Mouse (Mus musculus) WW6 (cell line): ENCODE measurements around the gene Map4k2.

Experiments
- DNase-seq: peaks from one replicate; pipeline ENCODE4 v3.0.0-alpha.2; 2013; ENCODE audit warnings: low read depth, low spot score

Gene Map4k2

DNA sequence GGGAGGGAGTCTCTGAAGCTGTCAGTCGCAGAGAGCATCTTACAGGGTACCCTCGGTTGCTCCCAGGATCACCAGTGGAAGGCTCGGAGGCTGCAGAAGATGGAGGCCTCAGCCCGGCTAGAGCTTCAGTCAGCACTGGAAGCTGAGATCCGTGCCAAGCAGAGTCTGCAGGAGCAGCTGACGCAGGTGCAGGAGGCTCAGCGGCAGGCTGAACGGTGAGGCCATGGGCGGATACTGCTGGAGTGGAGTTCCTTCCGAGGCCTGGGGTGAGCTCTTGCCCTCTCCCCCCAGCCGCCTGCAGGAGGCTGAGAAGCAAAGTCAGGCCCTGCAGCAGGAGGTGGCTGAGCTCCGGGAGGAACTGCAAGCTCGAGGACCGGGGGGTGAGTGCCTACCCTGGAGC lies 25.4 kb upstream of the Map4k2 start:
- no peak for DNase-seq

DNA sequence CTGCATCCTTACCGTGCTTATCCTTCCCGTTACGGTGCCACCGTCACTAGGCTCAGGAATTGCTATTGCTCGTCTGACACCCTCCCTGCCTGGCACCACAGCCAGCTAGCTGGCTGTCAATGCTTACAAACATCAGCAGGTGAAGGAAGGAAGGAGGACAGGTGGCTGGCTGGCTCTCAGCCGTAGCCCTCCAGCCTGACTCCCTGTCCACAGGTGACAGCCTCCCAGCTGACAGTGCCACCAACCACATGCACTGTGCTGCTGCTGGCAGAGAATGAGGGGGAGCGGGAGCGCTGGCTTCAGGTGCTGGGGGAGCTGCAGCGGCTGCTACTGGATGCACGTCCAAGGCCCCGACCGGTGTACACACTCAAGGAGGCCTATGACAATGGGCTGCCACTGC lies 22.8 kb upstream of the Map4k2 start:
- DNase-seq, result no peak

DNA sequence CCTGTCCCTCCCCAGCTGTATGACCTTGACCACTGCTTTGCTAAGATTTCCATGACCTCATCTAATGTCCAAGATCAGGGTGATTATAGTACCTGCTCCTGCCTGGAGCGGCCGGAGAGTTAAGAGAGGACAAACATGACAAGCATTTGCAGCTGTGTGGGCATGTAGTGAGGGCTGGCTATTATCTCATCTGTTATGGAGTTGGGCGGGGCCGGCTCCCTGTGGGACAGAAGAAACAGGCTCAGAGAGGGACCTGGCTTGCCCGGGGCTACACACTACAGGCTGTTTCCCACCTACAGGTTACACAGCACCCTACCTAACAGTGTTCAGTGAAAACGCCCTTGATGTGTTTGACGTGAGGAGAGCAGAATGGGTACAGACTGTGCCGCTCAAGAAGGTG lies 19.6 kb upstream of the Map4k2 start:
- DNase-seq, result no peak

DNA sequence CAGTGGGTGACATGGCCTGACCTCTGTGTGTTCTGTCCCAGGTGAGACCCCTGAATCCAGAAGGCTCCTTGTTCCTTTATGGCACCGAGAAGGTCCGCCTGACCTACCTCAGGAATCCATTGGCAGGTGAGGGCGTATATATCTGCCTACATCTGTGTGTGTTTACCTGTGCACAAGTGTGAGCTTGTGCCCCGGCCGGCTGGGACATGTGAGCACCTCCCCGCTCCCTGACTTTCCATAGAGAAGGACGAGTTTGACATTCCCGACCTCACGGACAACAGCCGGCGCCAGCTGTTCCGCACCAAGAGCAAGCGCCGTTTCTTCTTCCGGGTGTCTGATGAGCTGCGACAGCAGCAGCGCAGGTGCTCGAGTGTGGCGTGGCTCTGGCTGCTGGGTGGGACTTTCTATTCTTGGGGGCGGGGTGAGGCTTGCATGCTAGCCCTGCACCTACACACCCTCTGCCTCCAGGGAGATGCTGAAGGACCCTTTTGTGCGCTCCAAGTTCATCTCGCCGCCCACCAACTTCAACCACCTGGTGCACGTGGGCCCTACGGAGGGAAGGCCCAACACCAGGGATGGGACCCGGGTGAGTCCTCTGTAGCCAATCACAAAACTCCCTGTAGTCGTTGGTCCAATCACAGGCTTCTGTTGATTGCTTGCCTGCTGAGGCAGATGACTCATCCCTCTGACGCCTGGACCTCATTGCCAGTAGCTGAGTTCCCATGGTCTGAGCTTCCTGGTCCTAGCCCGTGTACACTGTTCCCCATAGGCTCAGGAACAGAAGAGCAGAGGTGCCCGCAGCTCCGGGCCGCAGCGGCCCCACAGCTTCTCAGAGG lies 18.9 kb upstream of the Map4k2 start:
- DNase-seq, result peak; percentile 65

DNA sequence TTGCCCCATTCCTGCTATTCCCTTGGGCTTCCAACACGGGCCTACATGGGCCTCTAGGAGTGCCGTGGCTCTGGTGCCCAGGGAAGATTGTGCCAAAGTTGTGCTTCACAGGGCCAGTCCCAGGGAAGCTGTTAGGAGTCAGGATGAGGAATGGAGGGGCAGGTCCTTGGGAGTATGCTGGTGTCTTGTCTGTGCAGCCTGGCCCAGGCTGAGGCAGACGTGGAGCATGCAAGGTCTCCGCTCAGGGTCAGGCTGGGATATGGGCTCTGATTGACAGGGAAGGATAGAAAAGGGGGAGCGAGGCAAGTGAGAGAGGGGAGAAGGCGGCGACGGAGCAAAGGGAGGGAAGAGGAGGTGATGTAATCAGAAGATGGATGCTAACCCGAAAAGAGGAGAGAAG lies 16.2 kb upstream of the Map4k2 start:
- DNase-seq, result no peak

- no peak for DNase-seq
These were observed 9.8 kb upstream of the Map4k2 start for GRCm38 (mm10) chr19:6331178-6331577.

DNA sequence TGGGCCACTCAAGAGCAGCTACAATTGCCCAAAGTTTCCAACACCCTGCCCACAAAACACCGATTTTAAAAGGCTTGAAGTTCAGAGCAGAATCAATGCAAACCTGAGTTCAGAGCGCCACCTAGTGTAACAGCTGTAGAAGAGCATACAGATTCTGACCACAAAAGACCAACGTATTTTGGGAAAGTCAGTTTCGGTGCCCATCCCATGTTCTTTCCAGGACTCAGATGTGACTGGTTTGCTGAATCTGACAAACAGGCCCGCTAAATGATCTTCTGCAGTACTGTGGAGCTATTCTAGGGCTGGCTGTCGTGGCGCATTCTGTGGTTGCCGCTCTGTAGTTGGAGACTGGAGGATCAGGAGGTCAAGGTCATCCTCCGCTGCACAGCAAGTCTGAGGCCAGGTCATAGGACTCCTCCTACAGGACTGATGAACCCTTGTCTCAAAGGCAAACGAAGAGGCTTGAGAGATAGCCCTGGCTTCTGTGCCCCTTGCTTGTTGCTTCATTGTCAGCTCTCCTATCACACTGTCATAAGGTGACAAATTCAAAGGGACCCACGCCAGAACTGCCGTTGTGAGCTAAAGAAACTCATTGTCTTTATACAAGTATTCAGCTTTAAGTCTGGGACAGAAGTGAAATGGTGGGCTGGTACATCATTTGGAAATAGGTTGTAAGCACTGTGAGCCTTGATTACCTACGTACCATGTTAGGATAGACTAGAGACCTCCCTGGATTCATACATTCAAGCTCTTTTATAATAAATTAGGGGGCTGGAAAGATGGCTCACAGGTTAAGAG lies 9.0 kb upstream of the Map4k2 start:
- DNase-seq, result no peak

- DNase-seq, result no peak
These were observed 7.0 kb upstream of the Map4k2 start for GRCm38 (mm10) chr19:6333761-6334595.

DNA sequence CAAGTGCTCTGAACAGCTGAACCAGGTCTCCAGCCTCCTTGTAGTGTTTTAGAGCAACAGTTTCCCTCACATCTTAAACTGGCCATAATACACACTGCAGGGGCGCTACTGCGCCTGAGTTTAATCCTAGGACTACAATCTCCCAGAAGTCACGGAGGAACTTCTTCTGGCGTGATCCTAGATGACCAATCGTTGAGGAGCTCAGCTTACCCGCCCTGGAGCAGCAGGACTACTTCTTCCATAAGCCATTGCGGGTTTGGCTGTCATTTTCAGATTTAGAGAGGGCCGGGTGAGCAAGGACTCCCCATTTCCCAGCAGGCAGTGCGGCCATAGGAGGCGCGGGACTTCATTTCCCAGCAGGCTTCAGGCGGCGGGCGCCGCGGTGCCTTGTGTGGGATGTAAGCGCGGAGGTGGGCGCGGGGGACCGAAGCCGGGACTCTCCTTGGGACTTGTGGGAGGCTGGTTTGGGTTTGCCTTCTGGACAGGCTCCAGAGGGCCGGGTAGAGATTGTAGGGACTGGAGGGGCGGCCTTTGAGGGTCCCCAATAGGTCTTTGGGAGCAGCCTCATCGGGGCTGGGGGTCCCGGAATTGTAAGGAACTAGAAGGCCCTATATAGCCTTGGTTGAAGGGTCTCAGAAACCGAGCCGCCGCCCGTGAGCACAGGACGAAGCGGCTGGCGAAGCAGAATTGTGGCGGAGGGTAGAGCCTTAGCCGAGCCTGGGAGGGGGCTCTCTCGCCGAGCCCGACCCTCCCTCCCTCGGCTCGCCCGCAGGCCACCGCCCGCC lies 6.1 kb upstream of the Map4k2 start, which contains the start of gene Men1:
Gene Men1 (plus strand): TSS at position 307 of the 785 bp plus-strand sequence.
- peak; percentile 90 for DNase-seq

DNA sequence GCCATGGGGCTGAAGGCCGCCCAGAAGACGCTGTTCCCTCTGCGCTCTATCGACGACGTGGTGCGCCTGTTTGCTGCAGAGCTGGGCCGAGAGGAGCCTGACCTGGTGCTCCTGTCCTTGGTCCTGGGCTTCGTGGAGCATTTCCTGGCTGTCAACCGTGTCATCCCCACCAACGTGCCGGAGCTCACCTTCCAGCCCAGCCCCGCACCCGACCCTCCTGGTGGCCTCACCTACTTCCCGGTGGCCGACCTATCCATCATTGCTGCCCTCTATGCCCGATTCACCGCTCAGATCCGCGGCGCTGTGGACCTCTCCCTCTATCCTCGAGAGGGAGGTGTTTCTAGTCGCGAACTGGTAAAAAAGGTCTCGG lies 5.5 kb upstream of the Map4k2 start:
- DNase-seq, result no peak

- no peak for DNase-seq
These were observed 4.0 kb upstream of the Map4k2 start for GRCm38 (mm10) chr19:6336920-6337319.

- DNase-seq, result no peak
These were observed 2.8 kb upstream of the Map4k2 start for GRCm38 (mm10) chr19:6338171-6338570.

- no peak for DNase-seq
These were observed 2.2 kb upstream of the Map4k2 start for GRCm38 (mm10) chr19:6338716-6339115.

DNA sequence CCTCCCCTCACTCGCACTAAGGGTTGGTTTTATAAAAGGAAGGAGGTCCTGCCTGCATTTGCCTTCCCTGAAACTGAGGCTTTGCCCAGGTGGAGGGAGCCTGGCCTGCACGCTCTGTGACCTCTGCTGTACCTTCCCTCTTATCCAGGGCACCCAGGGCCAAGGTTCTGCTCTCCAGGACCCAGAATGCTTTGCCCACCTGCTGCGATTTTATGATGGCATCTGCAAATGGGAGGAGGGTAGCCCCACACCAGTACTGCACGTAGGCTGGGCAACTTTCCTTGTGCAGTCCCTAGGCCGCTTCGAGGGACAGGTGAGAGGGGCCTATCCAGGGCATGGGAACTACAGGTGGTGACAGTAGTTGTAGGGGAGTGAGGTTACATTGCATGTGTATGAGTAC lies 1.7 kb upstream of the Map4k2 start:
- no peak for DNase-seq

DNA sequence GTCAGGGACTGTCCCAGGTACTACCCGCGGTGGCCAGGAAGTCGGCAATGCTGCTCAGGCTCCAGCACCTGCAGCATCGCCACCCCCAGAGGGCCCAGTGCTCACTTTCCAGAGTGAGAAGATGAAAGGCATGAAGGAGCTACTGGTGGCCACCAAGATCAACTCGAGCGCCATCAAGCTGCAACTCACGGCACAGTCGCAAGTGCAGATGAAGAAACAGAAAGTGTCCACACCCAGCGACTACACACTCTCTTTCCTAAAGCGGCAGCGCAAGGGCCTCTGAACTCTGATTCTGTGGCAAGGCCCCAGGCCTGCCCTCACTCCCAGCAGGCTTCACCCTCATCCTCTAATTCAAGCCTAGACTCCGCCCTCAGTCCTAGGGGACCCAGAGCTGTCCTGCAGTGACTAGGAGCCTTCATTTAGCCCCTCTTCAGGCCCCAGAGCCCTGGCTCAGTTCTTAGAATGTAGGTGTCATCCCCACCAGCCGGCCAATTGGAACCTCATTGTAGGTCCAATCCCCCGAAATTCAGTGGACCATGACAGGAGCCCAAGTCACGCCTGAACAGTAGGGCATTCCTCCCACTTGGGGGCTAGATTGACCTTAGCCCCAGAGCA lies 938 bp upstream of the Map4k2 start:
- no peak for DNase-seq

- DNase-seq, result no peak
These were observed 630 bp downstream of the Map4k2 start for GRCm38 (mm10) chr19:6341453-6342077.

DNA sequence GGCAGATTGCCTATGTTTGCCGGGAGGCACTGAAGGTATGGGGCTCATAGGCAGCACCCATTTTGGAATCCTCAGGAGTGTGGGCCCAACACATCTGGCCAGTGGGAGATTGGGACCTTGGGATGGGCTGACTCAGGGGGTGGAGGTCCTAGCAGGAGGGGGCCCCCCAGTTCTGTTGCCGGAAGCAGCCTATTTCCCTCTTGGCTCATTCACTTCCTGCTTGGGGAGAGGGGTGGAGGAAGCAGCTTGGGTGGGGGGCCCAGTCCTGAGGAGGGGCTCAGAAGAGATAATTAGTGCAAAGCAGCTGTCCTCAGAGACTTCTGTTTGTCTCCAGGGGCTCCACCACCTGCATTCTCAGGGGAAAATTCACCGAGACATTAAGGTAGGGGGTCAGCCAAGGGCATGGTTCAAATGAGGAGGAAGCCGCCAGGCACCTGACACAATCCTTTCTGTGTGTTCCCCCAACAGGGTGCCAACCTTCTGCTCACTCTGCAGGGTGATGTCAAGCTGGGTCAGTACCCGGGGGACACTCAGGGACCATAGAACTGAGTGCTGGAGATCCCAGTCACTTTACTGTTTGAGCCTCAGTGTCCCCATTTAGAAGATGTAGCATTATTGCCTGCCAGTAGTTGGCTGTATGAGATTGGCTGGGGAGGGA lies 1.5 kb downstream of the Map4k2 start:
- DNase-seq, result no peak

- DNase-seq, result no peak
These were observed 2.4 kb downstream of the Map4k2 start for GRCm38 (mm10) chr19:6343066-6343925.

DNA sequence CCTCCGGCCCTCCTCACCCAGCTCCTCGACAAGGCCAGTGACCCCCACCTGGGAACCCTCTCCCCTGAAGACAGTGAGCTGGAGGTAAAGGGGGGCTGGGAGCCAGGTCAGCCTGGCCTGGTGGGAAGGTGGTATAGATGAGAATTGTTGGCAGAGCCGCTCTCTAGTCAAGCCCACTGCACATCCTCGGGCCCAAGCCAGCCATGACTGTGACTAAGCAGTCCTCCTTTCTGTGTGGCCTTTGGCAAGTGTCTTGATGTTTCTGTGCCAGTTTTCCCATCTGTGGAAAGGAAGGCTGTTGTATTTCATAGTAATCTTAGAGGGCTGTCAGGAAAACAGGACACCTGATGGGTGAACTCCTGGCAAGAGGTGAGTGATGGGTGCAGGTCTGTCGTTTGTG lies 3.1 kb downstream of the Map4k2 start:
- DNase-seq, result no peak
